In genomic region chr11:82782197-82782596, GRCm38 (mm10) we compare ENCODE assay signal across 9 mouse cellular contexts. TPM values are rescaled to one million over a fixed set of nuclear protein-coding genes. Genes with fewer than 3 reads are reported as not detected.
DNase-seq lines count a peak whose midpoint lies in the region; ATAC-seq and TF ChIP-seq lines count a peak whose summit lies in the region.
"Had no signal": no experiment of that assay in that cellular context is flagged by ENCODE, and none has a peak within 500 bp of the region (broad histone marks: within the 10 kb centered on the region; RNA-seq: fewer than 3 reads in every experiment).

No protein-coding gene starts in this region.

- H3K79me2 ChIP-seq in heart, adult 2 months (replicated peaks; ENCODE audit: control insufficient read depth, insufficient read depth, low read length), result no peaks in the 10 kb centered on the region; the same call in 1 of the 2 replicates

- H3K36me3 ChIP-seq in heart, adult 2 months (ENCODE audit: control insufficient read depth, insufficient read depth, low read length), result peaks cover 2% of the 10 kb centered on the region; the same call in 1 of the 2 replicates
- peaks cover 46% of the 10 kb centered on the region for H3K36me3 ChIP-seq in E14TG2a.4 (ENCODE audit: insufficient read depth, low read length)
- peaks cover 37% of the 10 kb centered on the region for H3K36me3 ChIP-seq in heart, postnatal 0 days (replicated peaks; ENCODE audit: control insufficient read depth, insufficient read depth, low read length)
- H3K36me3 ChIP-seq in liver, embryonic 16.5 days (ENCODE audit: control insufficient read depth, insufficient read depth), result no peaks in the 10 kb centered on the region

- peak overlapping the region; percentile 99 for H3K27ac ChIP-seq in heart, adult 2 months
- peak overlapping the region; percentile 90 for H3K27ac ChIP-seq in heart, postnatal 0 days (ENCODE audit: low read depth)
- peak overlapping the region; percentile 77; the same call in 1 of the 2 replicates for H3K27ac ChIP-seq in liver, embryonic 16.5 days (ENCODE audit: low read length)

- H3K4me2 ChIP-seq in heart, postnatal 0 days (ENCODE audit: low read depth, low read length), result peak overlapping the region; percentile 77
- H3K4me2 ChIP-seq in liver, embryonic 16.5 days (ENCODE audit: low read depth, low read length), result peak overlapping the region; percentile 74

- no peak for TF ChIP-seq CTCF in heart, adult 2 months (IDR thresholded peaks at IDR 0.05)
- no peak for TF ChIP-seq CTCF in E14TG2a.4 (conservative IDR thresholded peaks at IDR 0.05; ENCODE audit: low read length)
- no peak for TF ChIP-seq CTCF in heart, postnatal 0 days (IDR thresholded peaks at IDR 0.05; ENCODE audit: low read depth)

- H3K9me3 ChIP-seq in E14TG2a.4 (ENCODE audit: low read length), result no peaks in the 10 kb centered on the region
- no peaks in the 10 kb centered on the region for H3K9me3 ChIP-seq in heart, postnatal 0 days (replicated peaks; ENCODE audit: control insufficient read depth, low read length)
- H3K9me3 ChIP-seq in liver, embryonic 16.5 days (replicated peaks; ENCODE audit: control insufficient read depth, low read length), result no peaks in the 10 kb centered on the region

- H3K4me1 ChIP-seq in heart, adult 2 months (ENCODE audit: control insufficient read depth, insufficient read depth, low read length), result peaks cover 3% of the 10 kb centered on the region
- H3K4me1 ChIP-seq in E14TG2a.4 (replicated peaks; ENCODE audit: low read depth, low read length), result peaks cover 35% of the 10 kb centered on the region
- H3K4me1 ChIP-seq in heart, postnatal 0 days (ENCODE audit: control insufficient read depth, insufficient read depth), result peaks cover 12% of the 10 kb centered on the region; the same call in 1 of the 2 replicates
- H3K4me1 ChIP-seq in liver, embryonic 16.5 days (ENCODE audit: control insufficient read depth, low read depth, low read length), result peaks cover 16% of the 10 kb centered on the region

- intact Hi-C loops in heart, adult 2 months (cut with DNase I), result loop anchor here (5.0 kb wide), 2 partner anchors 35 to 50 kb away; no protein-coding TSS in a partner anchor

- WGBS in heart, adult 2 months, result 41% methylated on average over 6 of the region's 6 CpGs
- 30% methylated on average over 6 of the region's 6 CpGs for WGBS in heart, postnatal 0 days
- WGBS in liver, embryonic 16.5 days (ENCODE audit: insufficient replicate concordance), result 38% methylated on average over 6 of the region's 6 CpGs

- peak overlapping the region; percentile 78 for H3K9ac ChIP-seq in heart, adult 2 months (ENCODE audit: low read depth, low read length)
- H3K9ac ChIP-seq in heart, postnatal 0 days (replicated peaks; ENCODE audit: low read depth, low read length), result peak overlapping the region; percentile 93
- no peak overlapping the region for H3K9ac ChIP-seq in liver, embryonic 16.5 days (ENCODE audit: low read depth, low read length)

- TF ChIP-seq EP300 in heart, adult 2 months (IDR thresholded peaks at IDR 0.05; ENCODE audit: insufficient read depth, low read depth, low read length), result no peak
- TF ChIP-seq EP300 in heart, postnatal 0 days (IDR thresholded peaks at IDR 0.05; ENCODE audit: low read depth), result no peak

- DNase-seq in heart, adult 2 months, result no peak
- DNase-seq in heart, adult 8-10 months (ENCODE audit: low spot score), result no peak
- no peak for DNase-seq in heart, postnatal 0 days (ENCODE audit: low spot score)
- DNase-seq in thymus, postnatal 4 days, result no peak
- no peak for DNase-seq in left cerebral cortex, adult 11 months (ENCODE audit: low spot score)
- DNase-seq in cerebellum, adult 9-11 months, result no peak
- DNase-seq: spleen, adult 18-20 months had no signal

- ATAC-seq in heart, postnatal 0 days (ENCODE audit: insufficient read depth, low read depth), result no peak
- no peak for ATAC-seq in liver, embryonic 16.5 days (ENCODE audit: low read depth)

- peak overlapping the region; percentile 100 for H3K4me3 ChIP-seq in heart, adult 2 months
- peak overlapping the region; percentile 98 for H3K4me3 ChIP-seq in E14TG2a.4 (replicated peaks; ENCODE audit: low read length)
- peak overlapping the region; percentile 88 for H3K4me3 ChIP-seq in heart, postnatal 0 days (ENCODE audit: low read depth, low read length)
- peak overlapping the region; percentile 94 for H3K4me3 ChIP-seq in liver, embryonic 16.5 days (ENCODE audit: low read depth, low read length)

- no peaks in the 10 kb centered on the region for H3K27me3 ChIP-seq in heart, adult 2 months (ENCODE audit: control insufficient read depth, insufficient read depth, low read length)
- no peaks in the 10 kb centered on the region for H3K27me3 ChIP-seq in E14TG2a.4 (ENCODE audit: insufficient read depth, low read length)
- H3K27me3 ChIP-seq in heart, postnatal 0 days (ENCODE audit: control insufficient read depth, insufficient read depth, low read length), result no peaks in the 10 kb centered on the region
- no peaks in the 10 kb centered on the region for H3K27me3 ChIP-seq in liver, embryonic 16.5 days (ENCODE audit: control insufficient read depth, insufficient read depth, low read depth, low read length)

- no peak for TF ChIP-seq POLR2A in heart, adult 2 months (IDR thresholded peaks at IDR 0.05; ENCODE audit: insufficient read depth, low read depth, low read length)

RNA-seq across cellular contexts. Expression of gene Lig3, which starts 1.3 kb away (rescaled TPM):
- total RNA-seq in heart, adult 2 months (2021), result 10 to 100 TPM; 14.4 to 20.0 TPM
- 9.2 and 15.5 TPM in 2 replicates for polyA plus RNA-seq in heart, adult 2 months (2012; rRNA removed)
- 10 to 100 TPM; 13.7 to 16.8 (median 16.6) TPM for total RNA-seq in heart, adult 8-10 months (2022)
- total RNA-seq in heart, postnatal 0 days (2014; rRNA removed; ENCODE audit: low replicate concordance), result 24.7 and 34.8 TPM in 2 replicates
- polyA plus RNA-seq in heart, postnatal 0 days (2015; fragmentation: Nextera tagmentation; extraction: Ambion mirVana), result 11.3 and 12.1 TPM in 2 replicates
- 7.9 and 8.4 TPM in 2 replicates for polyA plus RNA-seq in liver, embryonic 16.5 days (2015; fragmentation: Nextera tagmentation; extraction: Ambion mirVana)

RNA-seq across cellular contexts. Expression of gene Zfp830, which starts 18.1 kb away (rescaled TPM):
- 10 to 100 TPM; 12.8 to 15.1 TPM for total RNA-seq in heart, adult 2 months (2021)
- polyA plus RNA-seq in heart, adult 2 months (2012; rRNA removed), result 4.4 and 5.7 TPM in 2 replicates
- total RNA-seq in heart, adult 8-10 months (2022), result 10 to 100 TPM; 12.4 to 13.9 (median 13.1) TPM
- total RNA-seq in heart, postnatal 0 days (2014; rRNA removed; ENCODE audit: low replicate concordance), result 4.1 and 11.4 TPM in 2 replicates
- polyA plus RNA-seq in heart, postnatal 0 days (2015; fragmentation: Nextera tagmentation; extraction: Ambion mirVana), result 21.7 and 23.9 TPM in 2 replicates
- 16.7 and 16.9 TPM in 2 replicates for polyA plus RNA-seq in liver, embryonic 16.5 days (2015; fragmentation: Nextera tagmentation; extraction: Ambion mirVana)

RNA-seq across cellular contexts. Expression of gene Cct6b, which starts 18.1 kb away (rescaled TPM):
- total RNA-seq in heart, adult 2 months (2021), result under 1 TPM; 0.21 to 0.41 TPM
- 0.21 TPM in 1 of 2 replicates, not detected in the other for polyA plus RNA-seq in heart, adult 2 months (2012; rRNA removed)
- total RNA-seq in heart, adult 8-10 months (2022), result under 1 TPM; 0.19 to 0.28 (median 0.27) TPM
- total RNA-seq in heart, postnatal 0 days (2014; rRNA removed; ENCODE audit: low replicate concordance), result not detected in 2 replicates
- 0.25 and 0.32 TPM in 2 replicates for polyA plus RNA-seq in heart, postnatal 0 days (2015; fragmentation: Nextera tagmentation; extraction: Ambion mirVana)
- polyA plus RNA-seq in liver, embryonic 16.5 days (2015; fragmentation: Nextera tagmentation; extraction: Ambion mirVana), result 0.18 and 0.30 TPM in 2 replicates
